Mouse (Mus musculus) midbrain, embryonic 11.5 days (tissue): Measurements from ENCODE around the gene Vars. TPM values are rescaled to one million over a fixed set of nuclear protein-coding genes. Genes with fewer than 3 reads are reported as not detected.
A peak's percentile ranks its signal among the peaks of the same experiment; 100 is the strongest.

Experiments used
- ATAC-seq: fragments of 200-750 bp; cut with Nextera tagmentation; 2 replicates; pipeline ENCODE4 v1.8.0; 2017; ENCODE audit warnings: moderate TSS enrichment, moderate library complexity; ENCODE audit not compliant: low FRiP score
- DNase-seq: peaks from one replicate; pipeline ENCODE4 v3.0.0; 2015; ENCODE audit warnings: low spot score; ENCODE audit errors: missing footprints
- H3K27ac ChIP-seq: fragments of 300-500 bp; sonication (generic); 2 replicates; pipeline ENCODE4 v1.5.1; 2014; ENCODE audit warnings: low read depth, low read length
- H3K27me3 ChIP-seq: fragments of 300-500 bp; sonication (generic); 2 replicates; pipeline ENCODE4 v1.6.1; 2014; ENCODE audit warnings: mild to moderate bottlenecking, low read length, moderate library complexity, mixed read lengths; ENCODE audit not compliant: control insufficient read depth, insufficient read depth
- H3K36me3 ChIP-seq: fragments of 300-500 bp; sonication (generic); 2 replicates; pipeline ENCODE4 v1.6.1; 2014; ENCODE audit warnings: mild to moderate bottlenecking, low read length, moderate library complexity, mixed read lengths; ENCODE audit not compliant: control insufficient read depth, insufficient read depth
- H3K4me1 ChIP-seq: fragments of 300-500 bp; sonication (generic); 2 replicates; pipeline ENCODE4 v1.6.1; 2014; ENCODE audit warnings: low read length; ENCODE audit not compliant: control insufficient read depth, insufficient read depth
- H3K4me2 ChIP-seq: fragments of 300-500 bp; sonication (generic); 2 replicates; pipeline ENCODE4 v1.6.1; 2014; ENCODE audit warnings: mild to moderate bottlenecking, moderate library complexity
- H3K4me3 ChIP-seq: fragments of 300-500 bp; sonication (generic); 2 replicates; pipeline ENCODE4 v1.5.1; 2014; ENCODE audit warnings: low read depth, low read length
- H3K9ac ChIP-seq: fragments of 300-500 bp; sonication (generic); 2 replicates; pipeline ENCODE4 v1.6.1; 2014; ENCODE audit warnings: low read length
- H3K9me3 ChIP-seq: fragments of 300-500 bp; sonication (generic); 2 replicates; pipeline ENCODE4 v1.6.1; 2016; ENCODE audit warnings: low read length; ENCODE audit not compliant: control insufficient read depth
- WGBS: fragments of 180-500 bp; shearing (Covaris S2); extraction: QIAGEN DNeasy Blood & Tissue Kit; methylation state at CpG from one replicate; pipeline ENCODE4 v1.1.7; 2014; 5-methylcytosine and 5-hydroxymethylcytosine counted together
- polyA plus RNA-seq: library from polyadenylated mRNA; unstranded; fragments of >200 nt; fragmentation: Nextera tagmentation; extraction: Ambion mirVana; gene quantifications from 2 replicates; pipeline ENCODE4 v1.2.1, GENCODE M21; 2014

Vars gene
- polyA plus RNA-seq, 1 experiment from 2014 or later = 81.2 TPM

GRCm38 (mm10) chr17:35064378-35064877 is 63.6 kb downstream of the Vars start:
- WGBS = 31% methylated on average over 10 of the region's 10 CpGs

GRCm38 (mm10) chr17:35064951-35065947 is 64.5 kb downstream of the Vars start, which contains the start of gene Ly6g6c:
Gene Ly6g6c (plus strand): TSS chr17:35065388.
- ATAC-seq = peak; percentile 22; the same call in 1 of the 2 replicates
- H3K4me3 ChIP-seq = peak within 1 kb of the TSS; percentile 7
- 1% methylated on average over 48 of the region's 48 CpGs for WGBS
- H3K27me3 ChIP-seq = peaks cover 11% of the 10 kb centered on the region
- peak within 1 kb of the TSS; percentile 56 for H3K9ac ChIP-seq
- H3K4me2 ChIP-seq = peak within 1 kb of the TSS; percentile 40
- H3K4me1 ChIP-seq = peaks cover 20% of the 10 kb centered on the region
- no peak within 1 kb of the TSS for H3K27ac ChIP-seq
- H3K36me3 ChIP-seq = peaks cover 8% of the 10 kb centered on the region; the same call in 1 of the 2 replicates
- DNase-seq = peak; percentile 95
- no peaks in the 10 kb centered on the region for H3K9me3 ChIP-seq

More at GRCm38 (mm10) chr17:35064378-35064877, 63.6 kb downstream of the Vars start:
- peaks cover 25% of the 10 kb centered on the region for H3K4me1 ChIP-seq
- H3K27me3 ChIP-seq = peaks cover 11% of the 10 kb centered on the region
- DNase-seq = peak; percentile 90
- no peak overlapping the region for H3K9ac ChIP-seq
- H3K36me3 ChIP-seq = peaks cover 8% of the 10 kb centered on the region; the same call in 1 of the 2 replicates
- H3K4me3 ChIP-seq = no peak overlapping the region
- ATAC-seq = no peak
- H3K9me3 ChIP-seq = no peaks in the 10 kb centered on the region
- H3K27ac ChIP-seq = no peak overlapping the region
- H3K4me2 ChIP-seq = no peak overlapping the region; the same call in 1 of the 2 replicates

Other genes starting within 250 kb of the Vars start
- not detected in 2 replicates for gene Cyp21a1, start 196.4 kb upstream of the Vars start, polyA plus RNA-seq
- 20.2 and 21.5 TPM in 2 replicates for gene Stk19, start 164.0 kb upstream of the Vars start, polyA plus RNA-seq
- 60.7 and 64.8 TPM in 2 replicates for gene Dxo, start 164.0 kb upstream of the Vars start, polyA plus RNA-seq
- 30.7 and 36.2 TPM in 2 replicates for gene Skiv2l, start 150.8 kb upstream of the Vars start, polyA plus RNA-seq
- gene Nelfe, start 150.6 kb upstream of the Vars start, polyA plus RNA-seq = 117 and 125 TPM in 2 replicates
- 1.6 and 1.9 TPM in 2 replicates for gene Cfb, start 138.5 kb upstream of the Vars start, polyA plus RNA-seq
- gene Zbtb12, start 121.5 kb upstream of the Vars start, polyA plus RNA-seq = 2.5 and 2.9 TPM in 2 replicates
- 0.05 and 0.15 TPM in 2 replicates for gene Gm20547, start 118.9 kb upstream of the Vars start, polyA plus RNA-seq
- gene C2, start 102.7 kb upstream of the Vars start, polyA plus RNA-seq = 0.83 and 1.5 TPM in 2 replicates
- 56.9 and 60.5 TPM in 2 replicates for gene Ehmt2, start 102.5 kb upstream of the Vars start, polyA plus RNA-seq
- gene Slc44a4, start 86.5 kb upstream of the Vars start, polyA plus RNA-seq = not detected in 2 replicates
- 11.0 and 12.3 TPM in 2 replicates for gene Neu1, start 69.7 kb upstream of the Vars start, polyA plus RNA-seq
- 0.08 and 0.26 TPM in 2 replicates for gene Hspa1b, start 41.7 kb upstream of the Vars start, polyA plus RNA-seq
- not detected in 2 replicates for gene Gm20481, start 31.1 kb upstream of the Vars start, polyA plus RNA-seq
- gene Hspa1a, start 28.8 kb upstream of the Vars start, polyA plus RNA-seq = 0.59 and 1.2 TPM in 2 replicates
- 1.4 and 2.0 TPM in 2 replicates for gene Hspa1l, start 28.3 kb upstream of the Vars start, polyA plus RNA-seq
- 213 and 234 TPM in 2 replicates for gene Lsm2, start 19.1 kb upstream of the Vars start, polyA plus RNA-seq
- gene Vwa7, start 15.6 kb downstream of the Vars start, polyA plus RNA-seq = 0.07 TPM in 1 of 2 replicates, not detected in the other
- 5.3 and 7.3 TPM in 2 replicates for gene Sapcd1, start 27.0 kb downstream of the Vars start, polyA plus RNA-seq
- gene Msh5, start 45.8 kb downstream of the Vars start, polyA plus RNA-seq = 5.0 and 5.2 TPM in 2 replicates
- gene Clic1, start 49.0 kb downstream of the Vars start, polyA plus RNA-seq = 73.8 and 83.9 TPM in 2 replicates
- 614 and 653 TPM in 2 replicates for gene Ddah2, start 58.0 kb downstream of the Vars start, polyA plus RNA-seq
- gene Ly6g6c, start 64.4 kb downstream of the Vars start, polyA plus RNA-seq = not detected in 2 replicates
- gene Mpig6b, start 65.2 kb downstream of the Vars start, polyA plus RNA-seq = 0.76 and 0.89 TPM in 2 replicates
- not detected in 2 replicates for gene Ly6g6e, start 75.9 kb downstream of the Vars start, polyA plus RNA-seq
- gene Ly6g6d, start 77.1 kb downstream of the Vars start, polyA plus RNA-seq = 0.97 and 1.5 TPM in 2 replicates
- gene Ly6g6f, start 84.6 kb downstream of the Vars start, polyA plus RNA-seq = 0.28 and 0.74 TPM in 2 replicates
- gene Abhd16a, start 88.3 kb downstream of the Vars start, polyA plus RNA-seq = 40.5 and 45.2 TPM in 2 replicates
- gene Ly6g5c, start 107.3 kb downstream of the Vars start, polyA plus RNA-seq = not detected in 2 replicates
- gene Ly6g5b, start 114.4 kb downstream of the Vars start, polyA plus RNA-seq = 0.86 and 1.2 TPM in 2 replicates
- gene Gpank1, start 120.5 kb downstream of the Vars start, polyA plus RNA-seq = 24.4 and 26.3 TPM in 2 replicates
- gene Csnk2b, start 121.1 kb downstream of the Vars start, polyA plus RNA-seq = 293 and 299 TPM in 2 replicates
- gene D17H6S53E, start 125.4 kb downstream of the Vars start, polyA plus RNA-seq = 7.1 and 8.1 TPM in 2 replicates
- gene Apom, start 131.1 kb downstream of the Vars start, polyA plus RNA-seq = 0.37 and 0.45 TPM in 2 replicates
- 96.0 and 104 TPM in 2 replicates for gene Bag6, start 134.2 kb downstream of the Vars start, polyA plus RNA-seq
- 138 and 153 TPM in 2 replicates for gene Prrc2a, start 163.9 kb downstream of the Vars start, polyA plus RNA-seq
- gene Aif1, start 175.1 kb downstream of the Vars start, polyA plus RNA-seq = 7.8 and 8.4 TPM in 2 replicates
- 7.8 and 10.2 TPM in 2 replicates for gene Lst1, start 187.5 kb downstream of the Vars start, polyA plus RNA-seq
- gene Ltb, start 193.5 kb downstream of the Vars start, polyA plus RNA-seq = 0.41 TPM in 1 of 2 replicates, not detected in the other
- 0.26 TPM in 1 of 2 replicates, not detected in the other for gene Tnf, start 201.0 kb downstream of the Vars start, polyA plus RNA-seq
- gene Lta, start 204.4 kb downstream of the Vars start, polyA plus RNA-seq = not detected in 2 replicates
- gene Gm16181, start 219.8 kb downstream of the Vars start, polyA plus RNA-seq = not detected in 2 replicates
- 17.0 and 17.8 TPM in 2 replicates for gene Atp6v1g2, start 232.7 kb downstream of the Vars start, polyA plus RNA-seq
- 3.3 and 4.4 TPM in 2 replicates for gene Nfkbil1, start 234.8 kb downstream of the Vars start, polyA plus RNA-seq
- gene Ddx39b, start 240.8 kb downstream of the Vars start, polyA plus RNA-seq = 649 and 657 TPM in 2 replicates